Mouse (Mus musculus): ENCODE data around the gene 2010111I01Rik.

The 2010111I01Rik gene

DNA sequence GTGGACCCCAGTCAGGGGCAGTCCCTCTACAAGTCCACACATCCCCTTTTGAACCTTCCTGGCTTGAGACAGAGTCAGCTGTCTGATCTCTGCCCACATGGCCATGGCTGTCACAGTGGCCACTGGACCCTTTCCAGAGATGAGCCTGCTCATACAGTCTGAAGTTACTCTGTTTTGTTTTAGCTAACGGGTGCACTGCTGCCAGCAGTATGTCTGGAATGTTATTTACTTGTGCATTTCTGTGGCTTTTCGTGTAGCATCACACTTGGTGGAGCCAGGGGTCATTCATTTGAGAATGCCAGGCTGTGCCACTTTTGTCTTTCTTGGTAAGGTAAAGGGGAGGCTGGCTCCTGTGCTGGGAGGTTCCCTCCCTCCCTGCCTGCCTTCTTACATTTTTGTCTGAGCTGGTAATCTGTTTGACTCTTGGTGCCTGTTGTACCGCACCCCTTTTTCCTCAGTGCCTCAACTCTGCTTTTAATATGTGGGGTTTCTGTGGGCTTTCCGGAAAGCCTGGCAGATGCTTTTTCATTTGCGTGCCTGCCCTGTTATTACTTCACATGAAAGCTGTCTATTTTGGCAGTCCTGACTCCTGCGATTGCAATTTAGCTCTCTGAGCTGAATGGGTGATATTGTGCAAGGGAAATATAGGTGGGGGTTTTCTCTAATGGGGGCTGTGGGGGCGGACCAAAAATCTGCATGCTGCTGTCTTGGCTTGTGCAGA lies 190.3 kb downstream of the 2010111I01Rik start:
- DNase-seq (ENCODE audit: low spot score), result no peak

DNA sequence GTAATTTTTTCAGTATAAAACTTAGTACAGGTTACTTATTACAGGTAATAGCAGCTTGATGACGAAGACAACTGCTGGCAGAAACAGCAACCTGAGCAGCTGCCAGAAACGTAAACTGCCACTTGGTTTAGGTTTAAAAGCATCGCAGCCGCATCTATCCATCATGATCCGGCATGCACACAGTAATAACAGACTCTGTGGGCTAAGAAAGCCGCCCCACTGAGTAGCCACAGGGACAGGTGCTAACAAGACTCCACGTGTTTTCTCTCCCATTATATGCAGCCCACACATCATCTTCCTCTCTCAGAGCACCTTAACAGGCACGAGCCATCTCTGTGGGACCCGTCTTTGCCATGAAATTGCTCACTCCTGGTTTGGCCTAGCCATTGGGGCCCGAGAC lies 191.6 kb downstream of the 2010111I01Rik start:
- DNase-seq (ENCODE audit: low spot score), result no peak

DNA sequence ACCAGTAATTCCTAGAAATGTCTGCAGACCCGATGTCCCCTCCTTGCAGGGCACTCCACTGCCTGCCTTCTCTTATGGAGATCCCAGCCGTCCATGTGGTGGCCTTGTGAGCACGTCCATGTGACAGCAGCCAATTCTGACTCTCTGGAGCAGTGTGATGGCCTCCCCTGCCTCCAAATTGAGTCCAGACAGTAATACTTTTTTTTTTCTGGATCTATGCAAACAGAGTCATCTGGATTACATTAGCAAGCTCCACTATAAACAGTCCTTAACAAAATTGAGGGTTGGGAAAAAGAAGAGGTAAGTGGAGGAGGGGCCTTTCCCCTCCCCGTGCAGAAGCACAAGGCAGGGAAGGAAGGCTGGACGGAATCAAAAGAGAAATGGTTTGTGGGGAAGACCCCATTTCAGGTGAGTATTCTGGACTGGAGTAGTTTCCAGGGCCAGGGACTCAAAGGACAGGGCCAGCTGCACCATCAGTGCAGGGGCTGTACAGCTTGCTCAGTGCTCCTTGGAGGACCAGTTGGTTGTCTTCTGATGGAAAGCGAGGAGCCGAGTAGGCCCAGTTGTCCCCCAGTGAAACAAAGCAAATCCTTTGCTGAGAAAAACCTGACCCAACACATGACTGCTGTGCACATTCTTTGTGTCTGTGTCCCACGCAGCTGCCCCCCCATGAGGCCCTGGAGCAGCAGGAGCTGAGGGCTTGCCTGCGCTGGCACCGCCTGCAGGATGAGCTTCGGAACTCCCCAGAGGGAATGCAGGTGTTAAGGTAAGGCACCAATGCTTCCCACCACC lies 205.8 kb downstream of the 2010111I01Rik start:
- no peak for DNase-seq (ENCODE audit: low spot score)

DNA sequence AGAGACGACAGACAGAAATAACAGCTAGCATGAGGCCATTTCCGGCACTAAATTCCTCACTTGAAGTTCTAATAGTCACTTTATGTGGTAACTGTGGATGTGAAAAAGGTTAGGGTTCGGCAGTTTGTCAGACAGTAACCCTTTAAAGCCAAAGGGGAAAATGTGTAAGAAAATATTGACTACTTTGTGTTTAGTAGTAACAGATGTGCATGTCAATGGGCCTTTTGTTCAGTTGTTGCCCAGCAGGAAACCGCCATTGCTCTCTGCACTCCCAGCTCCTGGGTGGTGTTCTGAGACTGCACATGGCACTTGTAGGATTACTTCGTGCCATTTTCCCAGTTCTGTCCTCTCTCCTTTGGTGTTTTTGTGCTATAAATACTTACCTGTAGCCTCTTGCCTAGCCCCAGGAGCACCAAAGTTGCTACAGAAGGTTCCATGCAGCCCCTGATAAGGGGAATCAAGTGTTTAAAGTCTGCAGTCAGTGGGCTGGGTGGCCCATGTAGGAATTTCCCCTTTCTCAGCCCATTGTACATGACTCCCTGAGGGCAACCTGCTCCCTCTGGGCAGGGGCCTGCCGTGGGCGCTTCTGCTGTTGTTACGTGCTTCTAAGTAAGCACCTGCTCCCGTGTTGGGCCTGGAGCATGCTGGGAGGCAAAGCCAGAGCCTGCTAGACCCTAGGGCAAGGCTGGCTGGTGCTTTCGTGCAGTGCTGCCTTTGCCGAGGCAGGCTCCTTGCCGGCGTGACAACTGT lies 206.8 kb downstream of the 2010111I01Rik start:
- no peak for DNase-seq (ENCODE audit: low spot score)

DNA sequence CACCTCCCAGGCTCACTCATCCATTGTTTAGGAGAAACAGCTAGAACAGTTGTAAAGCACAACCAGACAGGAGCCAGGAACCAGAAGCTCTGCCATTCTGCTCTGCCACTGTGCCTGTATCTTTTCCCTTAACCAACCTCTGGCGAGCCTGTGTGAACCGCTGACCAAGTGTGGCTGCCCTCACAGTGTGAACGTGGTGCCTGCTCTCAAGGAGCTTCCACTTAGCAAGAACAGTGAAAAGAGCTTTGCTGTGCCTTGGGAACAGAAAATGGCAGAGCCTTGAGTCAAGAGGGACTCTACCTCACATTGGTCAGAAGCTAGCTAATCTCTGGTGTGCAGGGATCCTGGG lies 207.4 kb downstream of the 2010111I01Rik start:
- no peak for DNase-seq (ENCODE audit: low spot score)

DNA sequence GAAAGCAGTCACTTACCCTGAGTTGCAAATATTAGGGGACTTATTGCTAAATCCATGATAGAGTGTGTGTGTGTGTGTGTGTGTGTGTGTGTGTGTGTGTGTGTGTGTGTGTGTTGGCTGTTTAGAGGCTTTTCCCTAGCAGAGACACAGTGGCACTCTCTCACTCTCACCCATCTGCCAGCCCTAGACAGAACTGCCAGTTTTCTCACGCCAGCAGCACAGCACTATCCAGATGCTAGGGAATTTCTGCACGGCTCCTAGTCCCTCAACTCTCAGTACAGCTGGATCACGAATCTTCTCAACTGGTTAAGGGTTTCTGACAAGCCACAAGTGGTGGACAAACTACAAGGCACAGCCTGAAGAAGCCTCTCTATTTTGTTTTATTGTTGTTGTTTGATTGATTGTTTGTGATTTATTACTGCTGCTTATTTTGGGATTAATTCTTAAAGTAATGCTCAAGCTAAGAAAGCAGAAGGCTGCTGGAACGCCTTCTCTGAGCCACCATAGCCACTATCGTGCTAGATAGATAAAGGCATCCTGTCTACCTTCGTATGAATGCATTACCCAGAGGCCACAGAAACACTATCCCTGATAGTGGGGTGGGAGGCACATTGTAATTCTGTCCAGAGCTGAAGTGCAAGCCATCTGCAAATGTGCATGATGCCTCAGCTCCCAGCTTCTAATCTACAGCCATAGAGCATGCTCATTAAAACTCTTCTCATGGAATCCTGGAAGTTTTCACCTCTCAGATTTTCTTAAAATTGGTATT lies 209.7 kb downstream of the 2010111I01Rik start:
- no peak for DNase-seq (ENCODE audit: low spot score)

DNA sequence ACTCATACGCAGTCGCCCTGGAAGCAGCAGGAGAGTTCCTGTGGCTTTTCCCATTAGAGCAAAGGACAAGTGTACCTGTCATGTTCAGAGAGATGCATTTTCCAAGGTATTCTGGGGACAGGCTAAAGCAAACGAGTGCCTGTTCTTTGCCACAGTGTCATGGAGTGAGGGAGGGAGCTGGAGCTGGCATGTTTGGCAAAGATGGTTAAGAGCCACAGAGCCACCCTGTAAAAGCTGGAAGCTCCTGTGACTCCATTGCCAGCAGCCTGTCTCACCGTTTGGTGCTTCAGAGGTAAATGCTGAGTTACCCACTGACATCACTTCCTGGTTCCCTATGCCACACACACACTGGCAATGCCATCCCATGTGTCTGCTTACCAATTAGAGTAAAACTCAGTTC lies 211.4 kb downstream of the 2010111I01Rik start:
- no peak for DNase-seq (ENCODE audit: low spot score)

DNA sequence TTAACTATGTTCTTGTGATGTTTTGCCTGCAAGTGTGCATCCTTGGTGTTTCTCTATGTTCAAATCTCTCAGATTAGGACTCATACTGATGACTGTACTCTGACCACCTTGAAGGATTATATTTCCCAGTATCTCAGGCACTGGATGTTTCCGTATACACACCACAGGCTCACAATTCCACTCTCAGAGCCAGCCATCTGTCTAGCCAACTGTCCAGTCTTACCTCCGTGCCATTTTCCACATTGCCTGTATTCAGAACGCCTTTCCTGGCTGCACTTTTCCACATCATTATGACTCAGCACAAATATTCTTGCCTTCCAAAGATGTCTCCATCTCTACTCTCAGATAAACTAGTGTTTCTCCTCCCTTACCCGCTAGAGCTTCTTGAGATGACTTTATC lies 212.5 kb downstream of the 2010111I01Rik start:
- no peak for DNase-seq (ENCODE audit: low spot score)

DNA sequence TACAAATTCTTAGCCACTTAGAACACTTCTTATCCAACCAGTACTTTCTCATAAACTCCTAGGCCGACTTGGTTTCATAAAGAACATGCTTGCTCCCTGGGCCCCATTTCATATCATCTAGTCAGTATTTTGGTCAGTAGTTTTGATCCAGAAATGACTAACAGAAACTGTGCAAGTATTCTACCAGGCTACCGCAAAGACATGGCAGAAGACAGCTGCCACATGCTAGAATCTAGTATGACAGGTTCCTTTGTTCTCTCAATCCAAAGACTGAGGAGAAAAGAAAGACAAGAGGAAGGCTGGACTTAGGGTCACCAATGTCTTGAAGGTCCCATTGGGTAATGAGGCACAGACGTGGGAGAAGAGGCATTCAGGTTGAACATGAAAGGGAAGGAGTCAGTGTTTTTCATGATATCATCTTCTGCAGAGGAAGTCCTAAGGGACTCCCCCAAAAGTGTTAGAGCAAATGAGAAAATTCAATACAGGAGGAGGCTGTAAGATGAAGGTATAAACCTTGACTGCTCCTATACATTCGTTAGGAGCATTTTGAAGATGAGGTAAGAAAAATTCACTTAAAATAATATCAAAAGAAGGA lies 216.0 kb downstream of the 2010111I01Rik start:
- DNase-seq (ENCODE audit: low spot score), result no peak

DNA sequence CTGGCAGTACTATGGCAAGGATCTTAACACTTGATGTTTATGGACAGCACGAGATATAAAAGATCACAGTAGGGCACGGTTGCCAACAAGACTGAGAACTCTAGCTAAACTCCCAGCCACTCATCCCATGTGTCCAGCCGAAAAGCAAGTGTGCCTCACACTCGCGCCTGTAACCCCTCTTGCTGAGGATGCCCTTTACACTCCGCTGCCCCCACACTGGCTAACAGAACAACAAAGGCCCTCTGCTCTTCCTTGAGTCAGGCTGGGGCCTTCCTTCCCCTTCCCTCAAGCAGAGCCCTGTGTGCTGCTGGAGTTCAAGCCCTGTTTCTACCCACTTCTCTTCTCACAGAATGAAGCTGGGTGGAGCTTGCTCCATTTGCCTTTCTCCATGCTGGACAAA lies 220.3 kb downstream of the 2010111I01Rik start:
- no peak for DNase-seq (ENCODE audit: low spot score)

DNA sequence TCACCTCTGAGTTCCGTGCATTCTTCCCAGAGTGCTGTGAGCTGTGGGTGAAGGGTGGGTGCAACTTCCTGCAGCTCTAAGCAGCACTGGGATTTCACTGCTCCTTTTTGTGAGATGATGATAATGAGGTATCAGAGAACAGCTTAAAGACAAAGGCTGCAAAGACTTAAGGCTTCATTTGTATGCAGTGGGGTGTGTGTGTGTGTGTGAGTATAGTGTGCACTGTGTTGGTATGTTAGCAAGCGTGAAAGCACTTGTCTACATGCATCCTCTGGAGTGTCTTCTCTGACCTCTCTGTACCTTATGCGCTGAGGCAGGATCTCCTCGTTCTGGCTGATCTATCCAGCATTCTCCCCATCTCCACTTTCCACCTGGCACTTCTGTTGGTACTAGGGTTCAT lies 221.5 kb downstream of the 2010111I01Rik start:
- no peak for DNase-seq (ENCODE audit: low spot score)

DNA sequence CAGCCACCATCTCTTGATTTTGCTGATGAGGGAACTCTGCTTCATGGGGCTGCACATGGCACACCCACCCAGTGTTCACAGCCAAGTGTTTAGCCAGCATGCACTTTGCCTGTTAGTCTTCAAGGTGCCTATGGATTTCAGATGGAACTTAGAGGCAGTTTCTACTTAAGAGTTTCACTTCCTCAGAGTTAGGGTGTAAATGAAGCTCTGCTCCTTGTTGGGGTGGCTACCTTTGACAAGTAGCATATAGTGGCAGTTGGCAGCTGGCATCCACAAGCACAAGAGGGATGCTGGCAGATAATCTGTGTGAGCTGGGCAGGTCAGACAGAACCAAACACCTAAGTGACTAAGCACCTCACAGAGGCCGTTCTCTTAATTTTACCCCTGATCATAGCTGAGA lies 221.9 kb downstream of the 2010111I01Rik start:
- no peak for DNase-seq (ENCODE audit: low spot score)

DNA sequence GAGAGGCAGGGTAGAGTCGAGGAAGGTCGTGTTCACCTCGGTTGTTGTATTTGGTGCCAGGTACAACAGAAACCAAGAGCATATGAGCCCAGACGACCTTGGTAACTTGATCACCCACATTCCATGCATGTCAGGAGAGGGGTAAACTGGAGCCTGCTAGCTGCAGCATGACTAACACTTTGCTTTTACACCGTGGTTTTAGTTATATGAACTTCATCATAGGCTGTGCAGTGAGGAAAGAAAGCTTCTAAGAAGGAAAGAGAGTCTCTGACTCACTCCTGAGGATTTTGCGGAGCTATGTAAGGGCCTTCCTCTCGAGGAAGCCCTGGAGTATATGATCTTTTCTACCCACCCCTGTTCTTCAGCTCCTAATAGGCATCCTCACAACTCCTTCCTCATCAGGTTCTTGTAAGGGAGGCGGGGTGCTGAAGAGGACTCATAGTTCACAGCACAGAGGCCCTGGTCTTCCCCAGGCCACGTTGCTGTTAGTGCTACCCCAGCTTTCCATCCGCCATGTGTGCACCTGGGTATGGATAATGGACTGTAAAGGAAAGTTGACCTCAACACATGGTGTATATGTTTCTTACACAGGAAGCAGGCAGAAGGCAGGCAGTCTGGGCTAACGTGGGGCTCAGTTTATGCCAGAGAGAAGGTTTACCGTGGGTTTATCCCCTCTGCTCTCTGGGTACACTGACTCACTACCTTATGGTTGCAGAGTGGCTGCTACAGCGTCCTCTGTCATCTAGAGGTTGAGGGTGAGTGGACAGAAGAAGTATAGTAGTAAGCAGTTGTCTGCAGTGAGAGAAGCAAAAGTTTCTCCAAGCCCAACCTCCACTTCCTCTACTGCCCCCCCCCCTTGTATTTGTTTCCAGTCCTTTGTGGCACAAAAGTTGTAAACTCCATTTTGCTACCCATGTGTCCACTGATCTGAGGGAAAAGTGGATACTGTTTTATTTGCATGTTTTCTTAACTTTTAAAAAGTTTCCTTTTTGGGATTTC lies 222.8 kb downstream of the 2010111I01Rik start:
- no peak for DNase-seq (ENCODE audit: low spot score)

DNA sequence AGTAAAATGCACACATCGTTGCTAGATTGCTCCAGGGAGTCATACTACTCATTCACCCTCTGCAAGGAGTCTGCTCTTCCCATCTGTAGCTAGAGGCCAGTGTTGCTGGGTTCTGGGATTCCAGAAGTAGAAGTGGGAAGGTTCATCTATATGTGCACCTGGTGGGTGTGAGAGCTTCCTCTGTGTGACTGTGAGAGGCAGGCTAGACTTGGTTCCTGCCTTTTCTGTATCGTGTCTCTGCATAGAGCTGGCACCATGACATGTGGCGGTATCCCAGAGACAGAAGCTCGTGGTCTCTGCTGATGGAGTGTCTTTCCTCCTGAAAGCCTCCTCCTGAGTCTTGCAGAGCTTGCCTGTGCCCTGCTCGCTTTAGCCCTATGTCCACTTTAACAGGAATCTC lies 223.6 kb downstream of the 2010111I01Rik start:
- no peak for DNase-seq (ENCODE audit: low spot score)

DNA sequence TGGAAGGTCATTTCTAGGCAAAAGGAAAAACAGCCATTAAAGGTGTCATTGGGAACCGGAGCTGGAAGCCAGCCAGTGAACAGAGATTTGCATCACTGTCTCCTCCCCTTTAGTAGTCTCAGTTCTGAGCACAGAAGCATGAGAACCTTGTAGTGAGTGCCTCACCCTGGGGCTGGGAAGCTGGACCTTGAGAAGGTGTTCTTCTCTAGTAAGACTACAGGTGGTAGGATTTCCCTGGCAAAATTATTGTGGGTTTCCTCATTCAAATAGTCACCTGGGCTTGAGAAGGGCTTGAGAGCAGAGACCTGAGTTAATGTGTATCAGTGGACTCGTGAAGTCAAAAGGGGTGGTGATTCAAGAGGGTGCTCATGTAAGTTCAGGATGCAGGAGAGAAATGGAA lies 224.1 kb downstream of the 2010111I01Rik start:
- no peak for DNase-seq (ENCODE audit: low spot score)

DNA sequence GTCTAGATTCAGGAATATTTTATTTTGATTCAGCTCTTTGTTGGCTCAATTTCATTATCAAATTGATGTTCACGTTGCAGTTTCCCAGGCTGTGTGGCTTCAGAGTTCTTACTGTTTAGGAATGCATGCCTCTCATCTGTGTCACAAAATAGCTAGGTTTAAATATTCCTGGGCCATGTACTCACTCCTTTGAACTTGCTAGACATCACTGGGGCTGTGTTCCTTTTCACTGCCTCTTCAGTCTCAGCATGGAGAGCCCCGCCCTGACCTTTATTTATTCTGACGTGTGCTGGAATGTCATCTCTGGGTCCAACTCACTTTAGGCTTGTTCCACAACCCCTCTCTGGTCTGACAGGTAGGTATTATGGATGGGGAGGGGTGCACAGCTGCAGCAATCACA lies 228.7 kb downstream of the 2010111I01Rik start:
- no peak for DNase-seq (ENCODE audit: low spot score)

DNA sequence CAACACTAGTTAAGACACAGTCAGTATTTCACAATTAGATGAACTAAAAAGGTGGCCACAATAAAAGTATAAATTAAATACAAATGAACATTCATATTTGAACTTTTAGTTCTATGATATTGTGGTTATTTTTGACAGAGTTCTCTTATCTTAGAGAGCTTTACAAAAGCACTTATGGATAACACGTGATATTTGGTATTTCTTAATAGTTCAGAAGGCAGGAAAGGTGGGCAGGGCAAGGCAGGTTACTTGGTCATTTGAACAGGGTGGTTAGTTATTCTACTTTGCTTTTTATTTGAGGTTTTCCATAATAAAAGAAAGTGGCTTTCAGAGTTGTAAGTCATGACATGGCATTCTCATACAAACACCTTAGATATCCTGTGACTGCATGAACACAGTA lies 233.3 kb downstream of the 2010111I01Rik start:
- DNase-seq (ENCODE audit: low spot score), result no peak

DNA sequence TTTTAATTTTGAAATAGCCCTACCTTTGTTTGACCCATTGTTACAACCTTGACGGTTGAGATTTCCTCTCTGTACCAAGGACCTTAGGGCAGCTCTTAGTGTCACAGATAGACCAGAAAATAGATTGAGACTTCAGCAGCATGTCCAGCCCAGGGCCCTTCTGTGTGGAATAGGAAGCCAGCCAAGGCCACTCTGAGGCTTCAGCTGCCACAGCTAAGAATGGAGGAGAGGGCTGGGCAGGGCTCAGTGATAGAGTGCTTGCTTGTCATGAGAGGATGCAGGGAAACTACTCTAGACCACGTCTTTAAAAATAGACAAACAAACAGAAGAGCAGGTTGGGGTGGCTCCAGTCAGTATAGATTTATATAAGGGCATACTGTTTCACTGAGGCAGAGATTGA lies 234.9 kb downstream of the 2010111I01Rik start:
- DNase-seq (ENCODE audit: low spot score), result no peak

DNA sequence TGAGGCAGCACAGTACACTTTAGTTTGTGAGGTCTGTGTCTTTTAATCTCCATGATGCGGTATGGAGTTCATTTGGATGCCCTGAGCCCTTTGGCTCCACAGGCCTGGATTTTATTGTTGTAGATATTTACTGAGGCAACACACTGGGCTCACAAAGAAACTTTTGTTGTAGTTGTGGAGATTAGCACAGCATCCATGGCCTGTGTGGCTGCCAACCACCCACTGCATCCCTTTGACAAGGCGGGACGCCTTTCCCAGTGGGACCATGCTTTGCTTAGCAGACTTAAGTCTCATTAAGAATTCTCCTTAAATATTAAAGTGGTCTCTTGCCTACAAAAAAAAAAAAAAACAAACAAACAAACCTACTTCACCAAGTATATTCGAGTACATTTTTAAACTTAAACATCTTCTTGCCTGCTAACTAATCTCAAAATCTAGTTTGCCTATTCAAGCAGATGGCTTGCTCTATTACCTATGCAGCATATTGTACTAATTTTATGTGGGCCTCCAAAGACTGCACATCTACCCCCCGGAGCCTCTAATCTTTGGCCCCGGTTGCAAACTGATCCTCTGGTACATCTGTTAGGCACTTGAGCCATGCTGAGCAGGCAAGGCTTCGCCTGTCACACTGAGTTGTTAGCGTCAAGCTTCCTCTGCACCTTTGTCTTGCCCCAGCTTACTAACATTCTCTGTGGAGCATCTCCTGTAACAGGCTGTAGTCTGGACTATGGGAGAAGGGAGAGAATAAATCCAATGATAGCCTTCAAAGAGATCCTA lies 239.0 kb downstream of the 2010111I01Rik start:
- no peak for DNase-seq (ENCODE audit: low spot score)

DNA sequence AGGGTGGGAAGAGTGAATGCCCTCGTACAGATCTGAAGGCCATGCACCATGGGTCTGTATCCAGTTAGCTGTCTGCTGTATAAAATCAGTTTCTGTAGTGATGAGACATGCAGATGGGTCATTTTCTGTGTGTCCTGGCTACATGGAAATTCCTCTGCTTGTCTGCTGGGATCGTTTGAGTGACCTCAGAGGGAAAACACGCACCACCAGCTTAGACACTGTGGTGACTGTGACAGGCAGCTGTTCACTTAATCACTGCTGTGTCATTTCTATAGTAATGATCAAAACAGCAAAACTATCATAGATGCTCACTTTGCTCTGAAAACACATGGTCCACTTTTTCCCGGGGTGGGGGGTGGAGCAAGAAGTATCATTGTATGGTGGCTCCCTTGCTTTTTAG lies 241.1 kb downstream of the 2010111I01Rik start:
- no peak for DNase-seq (ENCODE audit: low spot score)

Data from T-cell, adult 2 months (primary cell).